Comparison of ENCODE assay signal across 9 mouse cellular contexts in the genomic region with DNA sequence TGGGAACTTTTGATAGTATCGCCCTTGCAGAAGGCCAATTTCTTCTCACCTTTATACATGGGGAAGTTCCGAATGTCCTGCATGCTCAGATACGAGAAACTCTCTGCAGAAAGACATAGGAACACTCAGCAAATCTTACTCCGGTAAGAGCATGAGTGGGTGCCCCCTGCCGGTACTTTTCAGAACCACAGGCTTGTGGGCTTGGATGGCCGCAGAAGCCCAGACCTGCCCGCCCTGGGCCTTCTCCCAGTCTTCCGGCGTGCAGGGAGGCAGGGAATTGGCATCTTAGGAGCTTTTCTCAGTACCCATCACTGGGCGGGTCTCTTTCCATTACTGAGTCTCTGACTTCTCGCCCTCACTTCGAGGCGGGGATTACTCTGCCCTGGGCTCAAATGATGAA. TPM values are rescaled to one million over a fixed set of nuclear protein-coding genes. Genes with fewer than 3 reads are reported as not detected.
A peak's percentile ranks its signal among the peaks of the same experiment; 100 is the strongest.
DNase-seq lines count a peak whose midpoint lies in the region; ATAC-seq and TF ChIP-seq lines count a peak whose summit lies in the region.
"Had no signal": no experiment of that assay in that cellular context is flagged by ENCODE, and none has a peak within 500 bp of the region (broad histone marks: within the 10 kb centered on the region; RNA-seq: fewer than 3 reads in every experiment).

No protein-coding gene starts in this region.

- ATAC-seq in megakaryocyte-erythroid progenitor cell, adult 5-6 weeks (replicated peaks; ENCODE audit: low FRiP score, low TSS enrichment, poor library complexity, severe bottlenecking): peak; percentile 80

- H3K27ac ChIP-seq in left cerebral cortex, adult 2 months: no peak overlapping the region
- H3K27ac ChIP-seq: neural tube, embryonic 13.5 days had no signal

- no peak overlapping the region for H3K4me3 ChIP-seq in left cerebral cortex, adult 2 months
- H3K4me3 ChIP-seq: neural tube, embryonic 13.5 days had no signal

- DNase-seq in ZHBTc4 (ENCODE audit: low read depth, low spot score): peak; percentile 88
- peak; percentile 89 to 92 for DNase-seq in cerebellum, postnatal 36 days
- DNase-seq in gastrocnemius, postnatal 14 days: peak; percentile 77
- peak; percentile 84 for DNase-seq in induced T-regulatory cell, adult 2 months (ENCODE audit: low read depth)
- peak; percentile 76 to 89 for DNase-seq in left cerebral cortex, adult 2 months (ENCODE audit: extremely low spot score in 1 of 2, low spot score in 2 of 2)
- DNase-seq in right cerebral cortex, postnatal 36 days (ENCODE audit: low spot score in 2 of 2): peak; percentile 63 to 68
- DNase-seq in urinary bladder, postnatal 4 days (ENCODE audit: low spot score in 2 of 2): peak; percentile 57 to 90

- intact Hi-C loops in gastrocnemius, postnatal 14 days (cut with DNase I; ENCODE audit: low total_unique reads): no loop called here
- intact Hi-C loops in left cerebral cortex, adult 2 months (cut with DNase I): no loop called here

- peak; percentile 90 for TF ChIP-seq CTCF in left cerebral cortex, adult 2 months (IDR thresholded peaks at IDR 0.05)

RNA-seq across cellular contexts. Expression of a gene that starts 33.6 kb away (rescaled TPM):
- total RNA-seq in gastrocnemius, postnatal 14 days (2021): under 1 TPM in 1 of 2 experiments, not detected in 1; 0.39 TPM
- total RNA-seq in left cerebral cortex, adult 2 months (2021): 100 to 1,000 TPM; 100 to 103 TPM
- total RNA-seq in megakaryocyte-erythroid progenitor cell, adult 5-6 weeks (2014; fragmentation: Nextera tagmentation): 1.4 and 5.0 TPM in 2 replicates
- 0.85 and 2.3 TPM in 2 replicates for total RNA-seq in megakaryocyte-erythroid progenitor cell, adult 5-6 weeks (2017)

RNA-seq across cellular contexts. Expression of a gene that starts 44.4 kb away (rescaled TPM):
- not detected for total RNA-seq in gastrocnemius, postnatal 14 days (2021)
- not detected for total RNA-seq in left cerebral cortex, adult 2 months (2021)
- not detected in 2 replicates for total RNA-seq in megakaryocyte-erythroid progenitor cell, adult 5-6 weeks (2014; fragmentation: Nextera tagmentation)
- total RNA-seq in megakaryocyte-erythroid progenitor cell, adult 5-6 weeks (2017): not detected in 2 replicates

Comparison
In these comparisons a context has a peak if more than half of its experiments do, and no peak if none do; other contexts are left out.
1. RNA of a gene that starts 33.6 kb away (total RNA-seq): 100 to 103 TPM in left cerebral cortex, adult 2 months; 0.85 to 5.0 TPM in megakaryocyte-erythroid progenitor cell, adult 5-6 weeks and 0.39 TPM in gastrocnemius, postnatal 14 days; every median in the first group is over 10 times any median in the second.
2. Peak in every context shown above with its lines, with median percentiles within 50 percentile points of each other: DNase-seq.